Mouse (Mus musculus): ENCODE results near the gene Lmx1b. TPM values are rescaled to one million over a fixed set of nuclear protein-coding genes. Genes with fewer than 3 reads are reported as not detected.

The Lmx1b gene
- 0.07 TPM in 2 replicates for polyA plus RNA-seq (2012; rRNA removed)

- no peak for DNase-seq (ENCODE audit: low read depth, low spot score)
- 6% methylated on average over 53 of the region's 53 CpGs for WGBS
Observed at GRCm38 (mm10) chr2:33640171-33640721, at the start of gene Lmx1b. Gene Lmx1b (minus strand): TSS chr2:33640511.

GRCm38 (mm10) chr2:33689880-33690462 lies 49.7 kb upstream of the Lmx1b start:
- 27% methylated on average over 9 of the region's 9 CpGs for WGBS
- DNase-seq (ENCODE audit: low read depth, low spot score) = no peak

DNA sequence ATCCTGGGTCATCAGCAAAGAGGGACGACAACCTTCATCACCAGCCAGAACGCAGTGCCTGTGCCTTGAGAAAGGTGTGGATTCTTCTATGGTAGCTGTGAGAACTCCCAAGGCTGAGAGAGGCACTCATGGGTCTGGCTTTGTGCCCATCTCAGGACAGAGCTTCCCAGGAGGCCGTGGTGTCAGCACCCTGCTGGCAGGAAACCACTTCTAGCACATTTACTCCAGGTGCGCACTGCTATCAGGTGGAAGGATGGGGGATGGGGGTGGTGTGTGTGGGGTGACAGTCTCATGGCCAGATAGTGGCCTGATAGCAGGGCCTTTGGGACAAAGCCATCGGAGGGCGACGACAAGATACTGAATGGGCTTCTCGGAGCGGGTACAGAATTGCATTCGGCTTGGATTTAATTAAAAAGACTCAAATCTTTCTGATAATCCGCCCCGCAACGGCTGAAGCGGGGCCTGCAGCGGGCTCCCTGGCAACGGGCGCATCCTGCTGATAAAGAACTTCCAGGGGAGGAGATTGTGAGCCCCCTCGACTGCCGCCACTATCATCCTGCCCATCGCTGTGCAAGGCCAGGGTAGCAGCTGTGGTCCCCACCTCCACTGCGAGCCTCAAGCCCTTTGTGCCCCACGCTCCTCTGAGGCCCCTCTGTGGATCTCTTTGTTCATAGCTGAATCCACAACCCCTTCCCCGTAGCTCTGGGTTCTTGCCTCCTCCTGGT lies 49.0 kb upstream of the Lmx1b start:
- DNase-seq (ENCODE audit: low read depth, low spot score) = no peak
- WGBS = 66% methylated on average over 23 of the region's 23 CpGs

GRCm38 (mm10) chr2:33683594-33683993 lies 43.3 kb upstream of the Lmx1b start:
- 84% methylated on average over 4 of the region's 4 CpGs for WGBS
- DNase-seq (ENCODE audit: low read depth, low spot score) = no peak

- no peak for DNase-seq (ENCODE audit: low read depth, low spot score)
- WGBS = 64% methylated on average over 6 of the region's 6 CpGs
Observed at GRCm38 (mm10) chr2:33683095-33683494, 42.8 kb upstream of the Lmx1b start.

- no peak for DNase-seq (ENCODE audit: low read depth, low spot score)
- WGBS = 10% methylated on average over 4 of the region's 4 CpGs
Observed at GRCm38 (mm10) chr2:33682219-33682618, 41.9 kb upstream of the Lmx1b start.

GRCm38 (mm10) chr2:33678950-33679654 lies 38.8 kb upstream of the Lmx1b start:
- no peak for DNase-seq (ENCODE audit: low read depth, low spot score)
- WGBS = 66% methylated on average over 12 of the region's 12 CpGs

GRCm38 (mm10) chr2:33672701-33673472 lies 32.6 kb upstream of the Lmx1b start:
- 77% methylated on average over 10 of the region's 10 CpGs for WGBS
- no peak for DNase-seq (ENCODE audit: low read depth, low spot score)

DNA sequence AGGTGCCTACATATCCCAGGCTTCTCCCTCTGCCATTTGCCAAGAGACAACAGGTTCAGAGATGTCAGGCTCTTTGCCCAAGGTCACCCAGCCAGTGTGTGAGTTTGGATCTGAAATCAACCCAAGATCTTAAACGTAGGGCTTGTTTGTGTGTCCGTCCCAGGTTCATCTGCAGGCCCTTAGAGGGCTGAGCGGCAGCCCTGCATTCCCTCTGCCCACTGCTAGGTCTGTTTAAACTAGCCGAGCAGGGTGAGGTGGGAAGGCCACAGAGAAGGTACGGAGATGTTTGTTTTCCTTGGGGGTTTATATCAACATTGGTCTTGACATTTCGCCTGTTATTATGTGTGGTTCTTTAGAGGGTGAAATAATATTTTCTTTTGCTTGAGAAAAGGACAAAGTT lies 28.4 kb upstream of the Lmx1b start:
- DNase-seq (ENCODE audit: low read depth, low spot score) = no peak
- 28% methylated on average over 6 of the region's 6 CpGs for WGBS

GRCm38 (mm10) chr2:33666388-33666945 lies 26.2 kb upstream of the Lmx1b start:
- no peak for DNase-seq (ENCODE audit: low read depth, low spot score)
- WGBS = 35% methylated on average over 11 of the region's 11 CpGs

DNA sequence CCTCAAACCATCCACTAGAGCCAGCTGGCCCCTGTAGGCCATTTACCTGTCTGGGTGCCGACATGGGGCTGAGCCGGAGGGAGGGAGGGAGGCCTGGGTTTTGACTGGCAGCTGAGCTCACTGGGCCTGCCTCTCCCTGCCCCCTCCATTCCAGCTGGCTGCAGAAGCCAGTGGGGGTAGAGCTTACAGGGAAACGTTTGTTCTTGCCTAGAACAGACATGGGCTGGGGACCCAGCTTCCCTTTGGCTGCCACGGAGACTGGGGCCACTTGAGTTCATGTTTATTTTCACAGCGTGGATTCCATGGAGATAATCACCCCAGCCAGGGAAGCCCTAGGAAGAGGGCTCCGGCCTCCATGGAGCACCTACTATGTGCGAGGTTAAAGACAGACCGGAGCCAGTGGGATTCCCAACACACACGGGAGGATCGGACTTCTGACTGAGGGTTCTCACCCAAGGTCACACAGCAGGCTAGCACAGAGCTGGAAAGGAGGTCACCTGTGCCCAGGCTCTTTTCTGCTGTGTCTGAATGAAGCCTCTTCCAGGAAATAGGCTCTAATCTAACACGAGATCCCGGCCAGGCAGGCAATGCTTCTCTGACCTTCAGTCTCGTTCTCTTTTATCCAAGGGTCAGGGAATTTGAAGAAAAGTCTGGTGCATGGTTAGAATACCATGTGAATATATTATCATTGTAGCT lies 25.2 kb upstream of the Lmx1b start:
- 21% methylated on average over 13 of the region's 13 CpGs for WGBS
- no peak for DNase-seq (ENCODE audit: low read depth, low spot score)

DNA sequence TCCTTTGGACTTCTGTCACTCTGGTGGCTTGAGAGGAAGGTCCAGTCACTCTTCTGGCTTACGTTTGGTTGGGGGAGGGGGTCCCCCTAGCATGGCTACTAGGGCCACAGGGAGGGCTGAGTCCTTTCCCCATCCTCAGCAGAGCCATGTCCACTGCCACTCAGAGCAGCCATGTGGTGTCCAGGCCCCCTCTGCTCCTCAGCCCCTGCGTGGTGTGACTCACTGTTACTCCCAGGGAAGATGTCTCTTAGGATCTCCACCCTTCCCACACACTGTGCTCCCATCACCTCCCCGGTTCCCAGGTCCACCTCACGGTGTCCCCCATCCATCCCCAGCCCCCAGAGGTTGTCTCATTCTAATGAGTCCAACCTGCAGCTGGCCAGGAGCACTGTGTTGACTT lies 24.4 kb upstream of the Lmx1b start:
- 84% methylated on average over 4 of the region's 4 CpGs for WGBS
- DNase-seq (ENCODE audit: low read depth, low spot score) = no peak

DNA sequence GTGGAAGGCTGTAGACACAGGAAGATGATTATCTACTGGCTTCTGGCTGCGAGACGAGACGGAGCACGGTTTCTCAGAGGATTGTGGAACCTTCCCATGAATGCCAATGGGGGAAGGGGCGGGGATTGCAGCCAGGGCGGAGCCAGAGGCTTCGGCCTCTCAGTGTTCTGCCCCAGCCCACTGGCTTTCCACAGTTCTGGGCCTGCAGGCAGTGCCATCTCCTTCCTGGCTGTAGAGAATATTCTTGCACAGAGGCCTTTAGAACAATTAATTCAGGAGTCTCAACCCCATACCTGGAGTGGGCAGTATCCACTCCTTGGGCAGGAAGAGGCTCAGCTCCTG lies 18.9 kb upstream of the Lmx1b start:
- WGBS = 3% methylated on average over 7 of the region's 7 CpGs
- no peak for DNase-seq (ENCODE audit: low read depth, low spot score)

- DNase-seq (ENCODE audit: low read depth, low spot score) = no peak
- 30% methylated on average over 12 of the region's 12 CpGs for WGBS
Observed at GRCm38 (mm10) chr2:33658602-33659287, 18.4 kb upstream of the Lmx1b start.

DNA sequence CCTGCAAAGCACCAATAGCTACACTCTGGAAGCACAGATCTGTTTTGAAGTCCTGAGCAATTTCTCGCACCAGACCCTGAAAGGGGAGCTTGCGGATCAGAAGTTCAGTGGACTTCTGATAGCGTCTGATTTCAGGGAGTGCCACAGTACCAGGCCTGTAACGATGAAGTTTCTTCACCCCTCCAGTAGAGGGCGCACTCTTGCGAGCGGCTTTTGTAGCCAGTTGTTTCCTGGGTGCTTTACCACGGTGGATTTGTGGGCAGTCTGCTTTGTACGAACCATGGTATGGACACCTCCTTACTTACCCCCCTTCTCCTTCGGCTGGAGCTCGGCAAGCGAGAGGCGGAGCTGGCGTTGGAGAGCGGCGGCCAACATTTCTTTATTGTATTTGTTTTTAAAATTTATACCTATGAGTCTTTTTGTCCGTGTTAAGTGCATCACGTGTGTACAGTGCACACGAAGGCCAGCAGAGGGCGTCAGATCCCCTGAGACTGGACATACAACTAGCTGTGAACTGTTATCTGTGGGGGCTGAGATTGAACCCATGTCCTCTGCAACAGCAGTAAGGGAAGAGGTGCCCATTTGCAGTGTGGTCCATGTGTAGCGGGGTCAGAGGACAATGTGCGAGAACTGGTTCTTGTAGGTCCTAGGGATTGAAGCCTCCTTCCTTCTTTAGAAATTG lies 12.3 kb upstream of the Lmx1b start:
- whole genome bisulfite sequencing = 67% methylated on average over 22 of the region's 22 CpGs
- DNase-seq (ENCODE audit: low read depth, low spot score) = no peak

GRCm38 (mm10) chr2:33649371-33649770 lies 9.1 kb upstream of the Lmx1b start:
- DNase-seq (ENCODE audit: low read depth, low spot score) = no peak
- 35% methylated on average over 3 of the region's 3 CpGs for WGBS

- DNase-seq (ENCODE audit: low read depth, low spot score) = no peak
- 45% methylated on average over 4 of the region's 4 CpGs for WGBS
Observed at GRCm38 (mm10) chr2:33648894-33649293, 8.6 kb upstream of the Lmx1b start.

DNA sequence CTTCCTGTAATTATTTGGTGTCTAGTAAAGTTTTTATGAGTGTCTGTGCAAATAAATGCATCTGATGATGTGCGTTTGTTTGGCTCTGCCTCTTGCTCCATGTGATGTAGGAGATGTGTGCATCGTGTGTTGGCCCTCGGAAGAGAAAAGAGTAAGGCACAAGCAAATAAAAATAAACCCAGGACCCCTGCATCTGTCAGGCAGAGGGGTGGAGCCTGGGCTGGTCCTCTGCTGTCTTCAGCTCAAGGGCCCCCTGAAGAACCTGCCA lies 5.9 kb upstream of the Lmx1b start:
- 7% methylated on average over 3 of the region's 3 CpGs for WGBS
- DNase-seq (ENCODE audit: low read depth, low spot score) = no peak
